Mouse (Mus musculus) C2C12 (cell line): ENCODE results near the gene Serf2. TPM values are rescaled to one million over a fixed set of nuclear protein-coding genes. Genes with fewer than 3 reads are reported as not detected.

Experiments
- H3K27me3 ChIP-seq: one replicate; pipeline ENCODE4 v1.6.1; 2011; ENCODE audit not compliant: control insufficient read depth, insufficient read depth, insufficient read length
- H3K36me3 ChIP-seq: one replicate; pipeline ENCODE4 v1.6.1; 2011; ENCODE audit not compliant: control insufficient read depth, insufficient read depth
- H3K4me3 ChIP-seq: one replicate; pipeline ENCODE4 v1.5.1; 2011; ENCODE audit warnings: mild to moderate bottlenecking, control low read depth; ENCODE audit not compliant: poor library complexity, insufficient read depth, severe bottlenecking
- H3K79me2 ChIP-seq: one replicate; pipeline ENCODE4 v1.6.1; 2011; ENCODE audit not compliant: control insufficient read depth, insufficient read depth
- H3K79me3 ChIP-seq: one replicate; pipeline ENCODE4 v1.6.1; 2011; ENCODE audit warnings: low read depth, control low read depth
- H3ac ChIP-seq: one replicate; pipeline ENCODE3; 2011; ENCODE audit warnings: low read depth; ENCODE audit not compliant: control insufficient read depth, insufficient read length
- CEBPB ChIP-seq: IDR thresholded peaks from one replicate; pipeline ENCODE4 v1.6.1; 2011; ENCODE audit warnings: low read depth, mild to moderate bottlenecking, control low read depth, moderate library complexity
- CTCF ChIP-seq: IDR thresholded peaks from one replicate; pipeline ENCODE4 v1.5.1; 2011; ENCODE audit not compliant: control insufficient read depth, insufficient read depth, insufficient read length
- FOSL1 ChIP-seq: IDR thresholded peaks from one replicate; pipeline ENCODE4 v1.8.0; 2011; ENCODE audit warnings: mild to moderate bottlenecking, low read length; ENCODE audit not compliant: poor library complexity, insufficient read depth, severe bottlenecking
- MAX ChIP-seq: IDR thresholded peaks from one replicate; pipeline ENCODE4 v1.6.1; 2011; ENCODE audit warnings: mild to moderate bottlenecking, control low read depth
- MYOD1 ChIP-seq: IDR thresholded peaks from one replicate; pipeline ENCODE4 v1.6.1; 2011; ENCODE audit warnings: low read depth; ENCODE audit not compliant: control insufficient read depth, insufficient read length
- MYOG ChIP-seq: IDR thresholded peaks from one replicate; pipeline ENCODE4 v1.6.1; 2011; ENCODE audit not compliant: control insufficient read depth, insufficient read length; ENCODE audit errors: extremely low read depth
- USF1 ChIP-seq: IDR thresholded peaks from one replicate; pipeline ENCODE4 v1.6.1; 2011; ENCODE audit warnings: low read depth, mild to moderate bottlenecking, control low read depth, moderate library complexity
- polyA plus RNA-seq: library from polyadenylated mRNA; unstranded; fragments of >200 nt; fragmentation: generic; extraction: Trizol; gene quantifications from one replicate; pipeline ENCODE4 v1.2.1, GENCODE M21; 2012; ENCODE audit warnings: missing spikeins

The Serf2 gene
- polyA plus RNA-seq, 1 experiment = 714 TPM

- H3K27me3 ChIP-seq = no peaks in the 10 kb centered on the region
- no peaks in the 10 kb centered on the region for H3K79me3 ChIP-seq
- no peaks in the 10 kb centered on the region for H3K79me2 ChIP-seq
- peaks cover 30% of the 10 kb centered on the region for H3K36me3 ChIP-seq
- H3K4me3 ChIP-seq = no peak overlapping the region
- H3ac ChIP-seq = no peak overlapping the region
- TF ChIP-seq MYOG (no peak), CTCF (no peak), MAX (no peak)
Observed at GRCm38 (mm10) chr2:121443068-121443349, 6.0 kb upstream of the Serf2 start.

GRCm38 (mm10) chr2:121444178-121444577 is 4.8 kb upstream of the Serf2 start, which contains the start of gene Ell3:
Gene Ell3, minus strand, starts transcription at chr2:121444278.
- TF ChIP-seq MAX = no peak
- TF ChIP-seq MYOD1 = no peak
- TF ChIP-seq MYOG = no peak
- TF ChIP-seq USF1 = no peak
- TF ChIP-seq CEBPB = no peak
- TF ChIP-seq CTCF = no peak
- no peak for TF ChIP-seq FOSL1
- no peak within 1 kb of the TSS for H3K4me3 ChIP-seq

GRCm38 (mm10) chr2:121445117-121445516 is 3.9 kb upstream of the Serf2 start:
- peaks cover 10% of the 10 kb centered on the region for H3K36me3 ChIP-seq
- no peak for TF ChIP-seq USF1
- TF ChIP-seq MYOG = no peak
- TF ChIP-seq CEBPB = no peak
- TF ChIP-seq MAX = no peak
- TF ChIP-seq CTCF = no peak
- TF ChIP-seq FOSL1 = no peak
- no peak for TF ChIP-seq MYOD1
- H3K79me3 ChIP-seq = peaks cover 5% of the 10 kb centered on the region
- no peak overlapping the region for H3K4me3 ChIP-seq
- no peak overlapping the region for H3ac ChIP-seq
- H3K27me3 ChIP-seq = no peaks in the 10 kb centered on the region
- H3K79me2 ChIP-seq = peaks cover 10% of the 10 kb centered on the region

More at GRCm38 (mm10) chr2:121444178-121444577, 4.8 kb upstream of the Serf2 start, which contains the start of gene Ell3:
- H3K27me3 ChIP-seq = no peaks in the 10 kb centered on the region
- peaks cover 18% of the 10 kb centered on the region for H3K36me3 ChIP-seq
- no peaks in the 10 kb centered on the region for H3K79me3 ChIP-seq
- H3ac ChIP-seq = no peak within 1 kb of the TSS
- peaks cover under 1% of the 10 kb centered on the region for H3K79me2 ChIP-seq

GRCm38 (mm10) chr2:121446506-121446905 is 2.5 kb upstream of the Serf2 start:
- Histone ChIP-seq H3K27me3 (no peaks in the 10 kb centered on the region), H3K36me3 (peaks cover 18% of the 10 kb centered on the region), H3K79me3 (peaks cover 17% of the 10 kb centered on the region), H3K79me2 (peaks cover 24% of the 10 kb centered on the region), H3K4me3 (no peak overlapping the region), H3ac (no peak overlapping the region)
- TF ChIP-seq MYOD1 = no peak
- no peak for TF ChIP-seq FOSL1
- no peak for TF ChIP-seq MYOG
- no peak for TF ChIP-seq CEBPB
- no peak for TF ChIP-seq CTCF
- TF ChIP-seq USF1 = no peak
- no peak for TF ChIP-seq MAX

GRCm38 (mm10) chr2:121447006-121447405 is 2.0 kb upstream of the Serf2 start:
- H3K79me3 ChIP-seq = peaks cover 19% of the 10 kb centered on the region
- H3K36me3 ChIP-seq = peaks cover 15% of the 10 kb centered on the region
- TF ChIP-seq CEBPB (no peak), MAX (no peak), USF1 (no peak), CTCF (no peak), MYOD1 (no peak), FOSL1 (no peak), MYOG (no peak)

GRCm38 (mm10) chr2:121448136-121448535 is 859 bp upstream of the Serf2 start:
- no peaks in the 10 kb centered on the region for H3K27me3 ChIP-seq
- no peak overlapping the region for H3ac ChIP-seq
- peaks cover 21% of the 10 kb centered on the region for H3K79me3 ChIP-seq
- peak overlapping the region; percentile 16 for H3K4me3 ChIP-seq
- H3K36me3 ChIP-seq = peaks cover 26% of the 10 kb centered on the region
- H3K79me2 ChIP-seq = peaks cover 38% of the 10 kb centered on the region
- TF ChIP-seq CTCF = no peak
- TF ChIP-seq FOSL1 = no peak
- TF ChIP-seq USF1 = no peak
- TF ChIP-seq CEBPB = no peak
- TF ChIP-seq MAX = no peak
- TF ChIP-seq MYOG = no peak
- TF ChIP-seq MYOD1 = no peak

More at GRCm38 (mm10) chr2:121447006-121447405, 2.0 kb upstream of the Serf2 start:
- H3K79me2 ChIP-seq = peaks cover 27% of the 10 kb centered on the region
- H3K27me3 ChIP-seq = no peaks in the 10 kb centered on the region
- no peak overlapping the region for H3ac ChIP-seq
- no peak overlapping the region for H3K4me3 ChIP-seq

- TF ChIP-seq MAX (no peak), MYOD1 (no peak), FOSL1 (no peak), CTCF (no peak), CEBPB (no peak), USF1 (no peak), MYOG (no peak)
Observed at GRCm38 (mm10) chr2:121449545-121450011, 583 bp downstream of the Serf2 start.

More at GRCm38 (mm10) chr2:121449545-121450011, 583 bp downstream of the Serf2 start:
- Histone ChIP-seq H3ac (peak overlapping the region; percentile 83), H3K79me3 (peaks cover 21% of the 10 kb centered on the region), H3K79me2 (peaks cover 45% of the 10 kb centered on the region), H3K27me3 (no peaks in the 10 kb centered on the region), H3K36me3 (peaks cover 36% of the 10 kb centered on the region), H3K4me3 (peak overlapping the region; percentile 92)
